Mouse (Mus musculus): ENCODE results near the gene Gpsm1.

Gpsm1 gene

DNA sequence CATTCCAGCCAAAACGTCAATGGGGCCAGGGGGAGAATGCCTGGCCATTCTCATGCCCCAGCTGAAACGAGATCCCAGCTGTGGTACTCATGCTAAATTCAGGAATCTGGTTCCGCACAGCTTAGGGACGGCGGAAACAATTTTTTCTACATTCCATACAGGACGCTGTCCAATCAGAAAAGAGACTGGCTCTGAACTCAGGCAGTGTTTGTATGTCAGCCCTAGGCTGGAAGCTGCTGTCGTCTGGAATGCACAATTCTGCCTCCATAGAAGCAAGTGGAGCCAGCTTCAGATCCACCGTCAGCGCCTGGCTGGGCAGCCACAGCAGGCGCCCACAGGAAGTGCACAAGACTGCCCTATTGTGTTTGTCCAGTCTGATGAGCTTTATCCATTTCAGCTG lies 5.6 kb upstream of the Gpsm1 start:
- DNase-seq (ENCODE audit: extremely low read depth, insufficient read length, low spot score): peak; percentile 61

DNA sequence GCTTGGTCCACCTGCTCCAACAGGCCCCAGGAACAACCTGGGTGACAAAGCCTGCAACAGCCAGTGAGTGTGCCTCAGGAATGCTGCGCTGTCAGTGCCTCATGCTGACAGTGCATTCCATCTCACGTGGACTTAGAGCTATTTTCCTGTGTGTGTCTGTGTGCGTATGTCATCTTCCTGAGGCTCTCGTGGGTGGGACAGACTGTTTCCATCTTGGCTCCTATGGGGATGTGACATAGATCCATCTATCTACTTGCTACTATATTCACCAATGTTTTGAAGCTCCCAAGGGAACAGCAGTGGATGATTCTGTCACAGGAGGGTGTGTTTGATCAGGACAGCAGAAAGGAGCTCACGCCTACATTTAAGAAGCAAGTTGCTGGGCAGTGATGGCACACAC lies 3.4 kb upstream of the Gpsm1 start:
- no peak for DNase-seq (ENCODE audit: extremely low read depth, insufficient read length, low spot score)

DNA sequence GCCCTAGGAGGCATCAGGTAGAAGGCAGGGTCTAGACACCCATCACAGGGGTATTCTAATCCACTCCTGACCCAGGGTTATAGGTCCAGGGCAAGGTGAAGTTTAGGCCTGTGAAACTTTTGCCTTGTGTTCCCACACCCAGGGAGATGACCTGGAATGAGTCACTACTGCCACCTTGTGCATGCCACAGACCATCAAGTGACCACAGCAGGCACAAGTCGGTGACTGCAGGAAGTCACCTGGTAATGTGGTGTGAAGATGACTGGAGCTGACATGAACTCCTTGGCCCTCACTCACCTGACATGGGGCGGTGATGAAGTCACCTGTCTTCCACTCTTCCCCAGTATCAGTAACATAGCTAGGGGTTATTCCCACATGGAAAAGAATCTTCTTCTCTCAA lies 2.5 kb upstream of the Gpsm1 start:
- DNase-seq (ENCODE audit: extremely low read depth, insufficient read length, low spot score): no peak

DNA sequence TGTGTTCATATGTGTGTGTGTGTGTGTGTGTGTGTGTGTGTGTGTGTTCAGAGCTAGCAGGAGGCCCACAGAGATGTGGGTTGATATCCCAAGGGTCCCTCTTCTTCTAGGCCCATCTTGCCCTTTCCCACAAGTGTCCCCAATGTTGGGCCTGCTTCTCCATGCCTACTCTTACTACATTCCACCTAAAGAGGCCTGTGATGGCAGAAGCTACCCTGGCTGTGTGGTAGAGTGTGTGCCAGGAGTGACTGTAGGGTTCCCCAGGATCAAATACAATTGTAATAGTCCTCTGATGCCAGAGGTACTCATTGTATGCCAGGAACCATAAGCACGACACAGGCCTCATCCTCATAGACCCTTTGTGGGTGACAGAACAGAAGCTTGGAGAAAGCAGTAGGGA lies 1.9 kb upstream of the Gpsm1 start:
- DNase-seq (ENCODE audit: extremely low read depth, insufficient read length, low spot score): no peak

DNA sequence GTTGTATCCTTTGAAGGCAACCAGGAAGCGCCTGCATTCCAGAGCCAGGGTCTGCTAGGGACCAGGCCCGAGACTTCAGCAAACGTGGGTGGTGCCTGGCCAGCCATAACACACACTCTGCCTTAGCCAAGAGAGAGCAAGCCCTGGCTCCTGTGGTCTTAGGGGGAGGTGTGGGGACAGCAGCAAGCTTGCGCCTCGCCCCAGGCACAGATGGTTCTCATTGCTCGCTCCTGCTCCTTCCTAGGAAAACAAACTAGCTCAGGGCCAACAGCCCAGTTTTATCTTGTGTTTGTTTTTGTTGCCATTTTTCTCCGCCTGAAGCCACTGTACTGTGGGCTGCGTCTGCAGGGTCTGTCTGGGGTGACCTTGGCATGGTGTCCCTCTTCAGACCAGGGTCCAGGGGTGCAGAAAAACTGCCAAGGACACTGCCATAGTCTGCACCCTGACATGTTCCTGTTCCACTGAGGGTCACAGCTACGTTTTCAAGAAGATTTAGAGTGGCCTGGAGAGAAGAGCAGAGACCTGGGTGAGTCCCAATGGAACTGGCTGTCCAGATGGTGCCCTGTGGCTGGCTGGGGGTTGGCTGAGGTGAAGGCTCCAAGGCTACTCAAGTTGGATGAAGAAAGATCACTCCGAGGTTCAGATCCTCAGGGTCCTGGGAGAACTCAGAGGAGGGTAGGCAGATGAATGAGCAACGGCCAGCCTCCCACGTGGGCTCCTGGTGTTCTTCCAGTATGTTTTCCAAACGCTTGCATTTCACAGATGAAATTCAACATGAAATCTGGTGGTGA lies 839 bp upstream of the Gpsm1 start:
- no peak for DNase-seq (ENCODE audit: extremely low read depth, insufficient read length, low spot score)

DNA sequence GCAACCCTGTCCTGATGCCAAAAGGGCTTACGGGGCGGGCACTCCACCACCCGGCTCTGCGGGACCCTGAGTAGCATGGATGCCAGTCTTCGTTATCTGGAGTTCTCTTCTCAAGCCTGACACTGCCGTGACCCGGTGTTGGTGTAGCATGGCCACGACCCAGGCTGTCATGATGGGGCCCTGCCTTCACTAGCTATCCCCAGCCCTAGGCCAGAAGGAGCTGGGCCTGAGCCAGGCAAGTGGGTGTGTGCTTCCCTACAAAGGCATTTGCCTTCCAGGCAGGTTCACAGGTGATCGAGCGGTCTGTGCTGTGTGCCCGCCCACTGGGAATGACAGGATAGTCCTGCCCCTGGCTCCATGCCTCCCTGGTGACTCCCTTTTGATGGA lies 603 bp downstream of the Gpsm1 start:
- DNase-seq (ENCODE audit: extremely low read depth, insufficient read length, low spot score): no peak

DNA sequence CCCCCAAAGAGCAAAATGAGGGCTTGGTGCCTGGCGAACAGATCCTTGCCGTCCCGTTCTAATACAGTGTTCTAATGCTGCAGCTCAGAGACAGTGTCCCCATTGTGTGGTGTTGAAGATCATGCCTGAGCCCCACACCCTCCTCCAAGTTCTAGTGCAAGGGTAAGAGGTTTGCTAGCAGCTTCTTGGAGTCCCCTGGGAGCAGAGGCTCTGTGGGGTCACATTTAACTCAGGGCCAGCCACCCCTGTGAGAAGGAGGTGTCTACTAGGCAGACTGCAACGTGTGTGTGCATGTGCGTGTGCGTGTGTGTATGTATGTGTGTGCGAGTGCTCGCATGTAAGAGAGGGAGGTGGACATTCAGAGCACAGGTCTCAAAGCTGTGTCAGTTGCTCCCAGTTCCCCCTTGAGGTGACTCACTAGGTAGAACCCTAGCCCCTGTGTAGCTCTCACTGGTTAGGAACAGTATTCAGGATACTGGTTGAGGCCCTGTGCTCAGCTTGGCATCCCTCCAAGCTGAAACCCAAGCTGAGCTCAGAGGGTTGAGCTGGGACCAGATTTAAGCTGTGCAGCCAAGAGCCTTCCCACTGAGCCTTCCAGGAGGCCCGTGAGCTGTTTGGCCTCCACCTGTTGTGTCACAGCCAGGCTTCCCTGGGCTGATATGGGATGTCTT lies 1.4 kb downstream of the Gpsm1 start:
- DNase-seq (ENCODE audit: extremely low read depth, insufficient read length, low spot score): peak; percentile 71

DNA sequence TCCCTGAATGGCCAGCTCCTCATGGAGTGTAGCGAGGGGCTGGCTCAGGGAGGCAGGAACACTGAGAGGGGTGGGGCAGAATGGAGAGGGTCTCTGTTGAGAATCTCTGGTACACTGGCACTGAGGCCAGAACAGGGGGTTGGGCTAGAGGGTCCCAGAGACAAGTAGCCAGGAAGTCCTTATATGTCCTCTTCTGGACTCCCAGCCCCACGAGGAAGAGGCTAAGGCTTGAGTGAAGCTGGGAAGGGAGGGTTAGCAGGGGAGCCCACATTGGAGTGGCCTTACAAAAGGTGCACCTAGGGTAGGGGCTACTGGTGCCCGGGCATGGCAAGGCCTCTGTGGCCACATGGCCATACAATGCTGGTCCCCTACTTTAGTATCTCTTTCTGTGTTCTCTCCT lies 2.1 kb downstream of the Gpsm1 start:
- DNase-seq (ENCODE audit: extremely low read depth, insufficient read length, low spot score): no peak

DNA sequence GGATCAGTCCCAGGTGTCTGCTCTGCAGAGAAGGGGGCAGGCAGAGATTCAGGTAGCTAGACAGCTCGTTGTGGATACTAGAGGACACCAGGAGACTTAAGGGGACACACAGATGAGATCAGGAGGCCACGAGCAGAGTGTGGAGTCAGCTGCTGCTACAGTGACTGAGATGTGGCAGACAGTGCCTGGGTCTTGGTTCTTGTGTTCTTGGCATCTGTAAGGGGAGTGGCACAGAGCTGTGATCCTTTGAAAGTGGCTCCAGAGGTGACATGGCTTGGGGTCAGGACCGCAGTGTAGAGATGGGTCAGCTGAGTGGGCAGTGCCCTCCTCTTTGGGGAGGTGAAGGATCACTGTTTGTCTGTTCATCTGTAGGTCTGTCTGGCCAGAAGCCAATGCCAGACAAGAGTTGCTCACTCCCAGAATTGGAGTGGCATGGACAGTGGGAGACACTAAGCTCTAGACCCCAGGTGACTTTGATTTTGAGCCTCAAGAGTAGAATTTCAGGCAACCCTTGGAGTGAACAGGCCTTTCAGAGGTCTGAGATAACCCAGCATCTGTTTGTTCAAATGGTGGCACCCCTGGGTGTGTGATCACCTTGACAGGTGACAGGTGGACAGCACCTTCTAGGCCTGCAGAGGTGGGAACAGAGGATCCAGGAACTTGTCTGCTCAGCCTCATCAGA lies 2.8 kb downstream of the Gpsm1 start:
- DNase-seq (ENCODE audit: extremely low read depth, insufficient read length, low spot score): no peak

DNA sequence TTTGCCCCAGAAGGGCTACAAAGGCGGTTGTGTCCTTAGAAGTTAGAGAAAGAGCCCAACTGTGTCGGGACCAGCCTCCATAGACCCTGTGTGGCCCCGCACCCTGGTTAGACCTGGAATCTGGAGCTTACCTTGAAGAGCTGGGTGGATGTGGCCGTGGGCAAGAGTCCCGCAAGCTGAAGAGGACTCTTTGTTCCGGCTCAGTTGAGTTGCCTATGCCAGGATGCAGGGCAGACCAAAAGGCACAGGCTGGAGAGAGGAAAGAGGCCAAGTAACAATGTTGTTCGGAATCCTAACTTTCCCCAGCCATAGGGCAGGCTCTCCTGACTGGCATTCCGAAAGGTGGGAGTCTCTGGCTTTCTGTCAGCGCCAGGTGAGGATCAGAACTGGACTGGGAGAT lies 3.8 kb downstream of the Gpsm1 start:
- DNase-seq (ENCODE audit: extremely low read depth, insufficient read length, low spot score): no peak

DNA sequence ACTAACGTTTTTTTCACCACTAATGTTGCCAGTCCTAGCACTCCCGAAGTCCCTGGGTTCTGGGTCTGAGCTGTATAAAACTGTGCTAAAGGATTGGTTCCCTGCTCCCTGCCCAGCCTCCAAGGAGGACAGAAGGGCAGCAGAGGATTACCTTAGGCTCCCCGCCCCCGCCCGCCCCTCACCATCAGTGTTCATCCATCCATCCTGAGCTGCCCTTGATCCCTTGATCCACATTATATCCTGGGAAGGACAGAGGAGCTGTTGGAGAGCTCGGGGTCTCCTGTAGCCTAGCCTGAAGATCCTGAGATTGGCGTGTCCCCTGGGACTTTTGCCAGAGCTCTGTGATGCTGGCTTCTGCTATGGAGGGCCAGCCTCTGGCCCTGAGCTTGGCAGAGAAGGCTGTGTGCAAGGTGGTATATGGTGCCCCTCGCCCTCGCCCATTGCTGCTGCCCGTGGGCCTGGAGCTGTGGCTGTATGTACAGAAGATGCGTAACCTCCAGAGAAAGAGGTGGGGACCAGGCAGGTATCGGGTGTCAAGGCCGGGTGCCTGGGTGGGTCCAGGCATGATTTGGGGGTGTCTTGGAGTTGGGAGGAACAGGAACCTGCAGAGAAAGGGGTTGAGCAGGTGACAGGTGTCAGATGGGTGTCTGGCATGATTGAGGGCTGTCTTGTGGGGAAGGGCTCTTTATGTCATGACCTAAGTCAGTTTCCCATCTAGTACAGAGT lies 4.4 kb downstream of the Gpsm1 start:
- no peak for DNase-seq (ENCODE audit: extremely low read depth, insufficient read length, low spot score)

DNA sequence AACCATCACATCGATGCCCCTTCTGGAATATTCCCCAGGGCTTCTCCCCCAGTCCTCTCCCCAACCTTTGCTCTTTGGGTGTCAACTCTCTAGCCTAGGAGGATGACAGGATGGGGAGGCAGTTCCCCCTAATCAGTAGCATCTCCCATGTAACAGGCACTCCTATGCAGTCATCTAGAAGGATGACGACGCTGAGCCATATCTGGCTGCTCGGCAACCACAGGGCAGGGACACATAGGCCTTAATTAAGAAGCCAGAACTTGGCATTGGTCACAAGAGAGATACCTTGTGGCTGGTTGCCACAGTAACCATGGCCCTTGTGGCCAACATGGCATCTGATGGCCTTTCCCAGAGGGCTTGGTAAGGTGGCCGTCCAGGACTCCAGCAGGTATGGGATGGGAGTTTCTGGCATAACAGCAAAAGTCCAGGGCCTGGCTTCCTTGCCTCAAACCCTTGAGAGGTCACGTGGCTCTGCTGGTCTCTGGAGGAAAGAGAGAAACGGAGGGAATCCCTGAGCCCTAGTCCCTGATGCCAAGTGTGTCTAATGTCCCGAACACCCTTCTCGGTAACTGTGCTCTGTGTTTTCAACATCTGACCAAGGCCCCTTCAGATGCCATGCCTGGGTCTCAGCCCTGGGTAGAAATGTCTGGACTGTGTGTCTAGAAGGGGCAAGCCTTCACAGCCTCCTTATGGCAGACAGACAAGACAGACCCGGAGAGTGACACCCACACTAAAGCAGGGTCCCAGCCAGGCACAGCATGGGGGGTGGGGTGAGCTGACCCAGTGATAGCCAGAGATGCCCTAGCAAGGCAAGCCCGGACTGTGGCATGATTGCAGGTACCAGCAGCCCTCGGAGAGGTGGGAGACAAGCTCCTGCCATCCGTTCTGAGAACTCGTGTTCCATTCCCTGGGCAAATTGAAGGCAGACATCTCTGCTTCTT lies 5.2 kb downstream of the Gpsm1 start:
- no peak for DNase-seq (ENCODE audit: extremely low read depth, insufficient read length, low spot score)

DNA sequence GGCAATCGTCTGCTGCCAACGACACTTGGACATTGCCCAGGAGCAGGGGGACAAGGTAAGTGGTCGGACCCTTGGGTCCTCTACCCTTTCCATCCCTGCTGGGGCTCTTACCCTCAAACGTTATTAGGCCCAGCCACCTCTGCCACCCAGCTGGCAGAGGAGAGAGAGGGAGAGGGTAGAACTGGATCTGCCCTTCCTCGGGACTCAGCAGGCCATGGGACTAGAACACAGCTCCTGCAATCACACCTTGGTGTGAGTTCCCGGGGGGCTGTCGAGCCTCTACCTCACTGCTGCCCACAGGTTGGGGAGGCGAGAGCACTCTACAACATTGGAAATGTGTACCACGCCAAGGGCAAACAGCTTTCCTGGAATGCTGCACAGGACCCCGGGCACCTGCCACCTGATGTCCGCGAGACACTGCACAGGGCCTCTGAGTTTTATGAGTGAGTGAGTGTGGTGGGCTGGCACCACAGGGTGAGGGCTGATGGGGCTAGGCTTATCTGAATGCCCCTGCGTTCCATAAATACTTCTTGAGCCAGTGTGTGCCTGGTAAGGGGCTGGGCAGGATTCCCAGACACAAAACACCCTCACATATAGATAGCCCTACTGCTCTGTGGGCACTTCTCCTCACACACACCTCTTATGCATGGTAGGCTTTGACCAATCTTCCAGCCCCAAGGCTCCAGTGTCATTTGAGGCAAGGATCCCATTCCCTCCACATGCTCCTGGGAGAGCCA lies 8.4 kb downstream of the Gpsm1 start:
- no peak for DNase-seq (ENCODE audit: extremely low read depth, insufficient read length, low spot score)

DNA sequence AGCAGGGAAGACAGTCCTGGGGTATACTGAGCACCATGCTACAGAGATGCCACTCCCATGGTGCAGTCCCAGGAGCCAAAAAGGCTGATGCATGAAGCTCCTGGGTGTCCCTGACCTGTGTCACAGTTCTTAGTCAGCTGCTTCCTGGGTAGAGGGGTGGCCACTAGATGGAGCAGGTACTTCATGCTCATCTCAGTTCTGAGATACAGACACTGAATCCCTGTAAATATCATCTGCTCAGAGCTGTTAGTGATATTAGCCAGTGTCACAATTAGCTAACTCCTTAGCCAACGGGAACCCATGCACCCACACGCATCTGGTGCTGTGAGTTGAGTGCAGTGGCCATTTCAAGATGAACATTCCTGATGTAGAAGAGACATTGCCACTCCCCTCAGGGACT lies 9.6 kb downstream of the Gpsm1 start:
- DNase-seq (ENCODE audit: extremely low read depth, insufficient read length, low spot score): no peak

DNA sequence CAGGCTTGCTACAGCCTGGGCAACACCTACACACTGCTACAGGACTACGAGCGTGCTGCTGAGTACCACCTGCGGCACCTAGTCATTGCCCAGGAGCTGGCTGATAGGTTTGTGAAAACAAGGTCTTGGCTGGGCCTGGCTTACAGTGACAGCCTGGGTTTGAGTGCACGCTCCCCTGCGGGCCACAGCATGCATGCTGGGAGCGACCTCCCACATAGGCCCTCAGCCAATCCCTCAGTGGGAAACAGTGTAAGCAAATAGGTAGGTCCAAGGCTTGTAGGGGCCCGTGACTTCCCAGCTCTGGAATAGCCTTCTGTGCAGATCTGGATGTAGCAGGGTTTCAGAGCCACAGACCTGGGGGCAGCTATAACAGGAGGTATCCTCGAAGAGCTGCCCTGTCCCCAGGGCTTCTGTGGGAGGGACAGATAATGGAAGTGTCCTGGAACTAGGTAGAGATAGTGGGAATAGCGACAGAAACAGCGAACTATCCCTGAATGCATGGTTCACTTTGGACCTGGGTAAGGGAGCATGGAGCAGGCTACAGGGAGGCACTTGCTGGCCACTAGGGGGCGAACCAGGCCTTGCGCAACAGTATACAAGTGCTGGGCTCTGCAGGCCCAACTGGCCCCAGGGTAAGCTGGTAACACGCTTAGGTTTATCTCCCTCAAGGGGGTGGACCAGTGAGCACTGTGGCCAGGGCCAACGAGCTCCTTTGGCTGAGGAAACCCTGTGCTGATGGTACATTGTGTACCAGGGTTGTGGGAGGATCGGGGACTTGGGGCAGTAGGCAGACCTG lies 10.3 kb downstream of the Gpsm1 start:
- DNase-seq (ENCODE audit: extremely low read depth, insufficient read length, low spot score): peak; percentile 43

DNA sequence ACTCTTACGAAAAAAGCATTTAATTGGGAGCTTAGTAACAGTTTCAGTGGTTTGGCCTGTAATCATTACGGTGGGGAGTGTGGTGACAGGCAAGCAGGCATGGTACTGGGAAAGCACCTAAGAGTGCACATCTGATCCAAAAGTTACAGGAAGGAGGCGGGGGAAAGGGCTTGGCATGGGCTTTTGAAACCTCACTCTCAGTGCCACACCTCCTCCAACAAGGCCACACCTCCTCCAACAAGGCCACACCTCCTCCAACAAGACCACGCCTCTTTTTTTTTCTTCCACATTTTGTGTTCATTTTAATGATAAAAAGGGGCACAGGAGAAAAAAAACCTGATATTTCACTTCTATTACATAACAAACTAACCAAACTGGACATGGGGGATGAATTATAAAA lies 12.5 kb downstream of the Gpsm1 start:
- no peak for DNase-seq (ENCODE audit: extremely low read depth, insufficient read length, low spot score)

DNA sequence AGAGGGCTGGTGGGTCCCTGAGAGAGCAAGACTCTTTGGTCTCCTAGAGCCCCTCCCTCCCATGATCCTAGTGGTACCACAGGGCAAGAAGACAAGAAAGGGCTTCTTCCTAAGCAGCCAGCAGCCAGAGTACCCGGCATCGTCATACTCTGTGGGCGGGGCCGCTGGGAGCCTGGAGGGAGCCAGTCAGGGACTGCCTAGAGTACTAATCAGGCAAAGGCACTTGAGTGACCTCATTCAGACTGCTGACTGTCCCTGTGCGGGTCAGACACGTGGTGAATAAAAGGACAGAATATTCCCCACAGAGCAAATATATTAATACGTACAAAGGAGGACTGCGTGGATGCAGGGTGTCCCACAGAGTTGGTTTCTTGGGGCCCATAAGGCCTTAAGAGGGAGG lies 14.1 kb downstream of the Gpsm1 start:
- no peak for DNase-seq (ENCODE audit: extremely low read depth, insufficient read length, low spot score)

DNA sequence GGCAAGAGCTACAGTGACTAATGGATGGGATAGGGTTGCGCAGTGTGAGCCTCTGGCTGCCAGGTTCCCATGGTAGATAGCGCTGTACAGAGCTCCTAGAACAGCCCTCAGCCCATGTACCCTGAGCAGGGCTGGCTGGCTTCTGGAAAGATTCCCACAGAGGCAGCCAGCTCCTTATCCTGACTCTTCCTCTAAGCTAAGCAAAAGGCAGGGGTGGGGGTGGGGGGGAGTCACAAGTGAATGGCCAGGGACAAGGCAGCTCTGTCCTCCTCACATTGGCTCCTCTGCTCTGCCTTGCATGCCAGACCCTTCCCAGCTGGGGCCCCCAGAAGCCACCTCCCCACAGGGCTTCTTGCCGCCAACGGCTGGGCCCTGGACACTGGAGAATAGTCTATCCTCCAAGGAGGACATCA lies 14.7 kb downstream of the Gpsm1 start:
- DNase-seq (ENCODE audit: extremely low read depth, insufficient read length, low spot score): no peak

DNA sequence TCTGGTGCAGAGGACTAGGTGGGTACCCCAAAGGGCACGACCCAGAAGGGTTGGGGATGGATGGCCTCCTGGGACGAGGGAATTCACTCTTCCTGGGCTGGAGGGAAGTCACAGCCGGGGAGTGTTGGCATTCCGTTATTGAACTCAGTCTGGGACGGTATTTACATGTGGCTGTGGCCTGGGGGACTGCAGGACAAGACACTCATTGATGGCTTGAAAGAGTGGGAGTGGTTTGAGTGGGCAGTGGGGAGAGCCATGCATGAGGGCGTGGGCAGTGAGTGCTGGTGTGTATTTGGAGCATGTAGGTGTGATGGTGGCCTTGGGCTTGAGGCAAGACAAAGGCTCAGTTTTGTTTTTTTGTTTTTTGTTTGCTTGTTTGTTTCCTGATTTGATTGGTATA lies 15.4 kb downstream of the Gpsm1 start:
- DNase-seq (ENCODE audit: extremely low read depth, insufficient read length, low spot score): no peak

All from 3134 (cell line).